Mouse (Mus musculus): Measurements from ENCODE around the gene Hoxa5.

DNA sequence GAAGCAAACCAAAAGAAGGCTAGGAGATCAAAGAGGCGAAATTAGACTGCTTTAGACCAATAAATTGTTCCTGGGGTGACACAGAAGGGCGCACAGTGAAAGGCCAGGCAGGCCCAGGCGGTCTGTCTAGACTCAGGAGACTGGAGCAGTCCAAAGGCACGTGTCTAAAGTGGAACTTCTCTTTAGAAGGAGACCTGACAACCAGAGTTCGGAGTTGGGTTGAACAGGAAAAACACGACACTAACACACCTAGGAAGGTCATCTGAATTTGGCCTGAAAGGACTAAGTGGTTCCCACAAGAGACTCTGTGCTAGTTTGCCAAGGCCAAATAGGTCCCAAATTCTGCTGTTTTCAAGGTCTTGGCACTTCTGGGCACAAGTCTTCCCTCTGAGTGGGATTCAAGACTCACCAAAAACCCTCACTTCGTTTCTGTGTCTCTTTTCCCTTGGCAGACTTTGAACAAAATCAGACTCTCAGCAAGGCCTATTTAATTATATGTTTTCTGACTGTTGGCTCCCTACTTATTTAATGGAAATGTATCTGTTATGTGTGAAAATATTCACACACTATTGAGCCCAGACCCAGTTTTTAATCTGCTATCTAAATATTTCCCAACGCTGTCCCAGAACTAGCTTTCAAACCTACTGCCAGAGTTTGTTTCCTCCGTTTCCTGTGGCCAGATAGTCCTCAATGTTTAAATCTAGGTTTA, 15.0 kb upstream of the Hoxa5 start:
- TF ChIP-seq GATA1 (IDR thresholded peaks at IDR 0.05; ENCODE audit: borderline replicate concordance, low read length) (no peak), FLI1 (IDR thresholded peaks at IDR 0.05; ENCODE audit: low read length) (no peak)

Data from megakaryocyte, embryonic 14.5 days (primary cell).